Mouse (Mus musculus) lung, adult 10 weeks (tissue): ENCODE results near the gene Prkn. TPM values are rescaled to one million over a fixed set of nuclear protein-coding genes. Genes with fewer than 3 reads are reported as not detected.

Source experiments
- polyA plus RNA-seq: library from polyadenylated mRNA; stranded (reverse); fragments of 350-450 nt; fragmentation: Illumina TruSeq; extraction: RNeasy Lipid Tissue Mini Kit (QIAGEN cat#74804); gene quantifications from one replicate; pipeline ENCODE4 v1.2.3, GENCODE M21; 2014; ENCODE audit warnings: low read depth, low replicate concordance; ENCODE audit not compliant: insufficient read depth

Prkn gene
- polyA plus RNA-seq: 1.6 TPM

GRCm38 (mm10) chr17:10840148-10840707, at the start of gene Prkn, which contains the start of gene Pacrg:
Prkn (plus strand) TSS chr17:10840384.
Pacrg (minus strand) TSS chr17:10840311.

Other genes starting within 250 kb of the Prkn start
- gene Pacrg, start 73 bp upstream of the Prkn start, polyA plus RNA-seq: 5.1 TPM